Mouse (Mus musculus) layer of hippocampus, adult 11-12 months (tissue): ENCODE measurements at regions not wholly inside any gene's neighbourhood (a gene's known extent, or its start where the extent isn't known, plus 50 kb on each side); places are given as distances from the start of the nearest gene placed in this dataset.

ENCODE experiments used
- DNase-seq: peaks from one replicate; pipeline ENCODE4 v3.0.0; 2022; ENCODE audit warnings: low spot score

DNA sequence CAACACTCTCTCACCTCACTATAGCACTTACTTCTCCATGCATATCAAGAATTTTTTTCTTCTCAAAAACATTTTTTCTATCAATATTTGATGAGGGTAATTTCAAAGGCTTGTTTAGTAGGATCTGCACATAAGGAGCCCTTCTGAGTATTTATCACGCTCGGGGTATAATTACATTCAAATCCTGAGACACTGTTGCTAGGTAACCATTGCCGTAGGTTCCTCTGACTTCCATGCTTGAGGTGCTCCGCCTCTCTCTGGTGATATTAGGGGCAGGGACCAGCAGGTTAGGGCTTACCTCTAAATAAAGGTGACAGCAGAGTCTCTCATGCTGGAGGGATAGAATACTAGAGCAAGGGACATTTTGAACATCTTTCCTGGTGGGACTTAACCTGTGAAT is 54.4 kb upstream of the 9630041A04Rik start:
- peak; percentile 11 for DNase-seq

DNA sequence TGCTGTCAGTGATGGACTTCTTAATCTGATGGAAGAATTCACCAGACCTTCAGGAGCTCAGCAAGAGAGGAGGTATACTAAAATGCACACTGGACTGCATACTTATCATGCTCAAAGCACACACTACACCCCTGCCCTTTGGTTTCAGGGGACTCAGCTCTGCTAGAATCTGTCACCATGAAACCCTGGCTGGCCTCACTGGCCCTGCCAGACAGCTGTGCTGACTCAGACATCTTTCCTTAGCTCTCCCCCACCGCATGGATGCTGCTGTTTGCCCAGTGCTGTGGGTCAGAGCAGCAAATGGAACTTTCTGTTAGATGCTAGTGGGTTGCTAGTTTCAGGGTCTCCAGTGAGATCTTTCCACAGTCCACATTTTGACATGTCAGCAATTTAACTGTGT is 64.9 kb upstream of the 9630041A04Rik start:
- DNase-seq = no peak

DNA sequence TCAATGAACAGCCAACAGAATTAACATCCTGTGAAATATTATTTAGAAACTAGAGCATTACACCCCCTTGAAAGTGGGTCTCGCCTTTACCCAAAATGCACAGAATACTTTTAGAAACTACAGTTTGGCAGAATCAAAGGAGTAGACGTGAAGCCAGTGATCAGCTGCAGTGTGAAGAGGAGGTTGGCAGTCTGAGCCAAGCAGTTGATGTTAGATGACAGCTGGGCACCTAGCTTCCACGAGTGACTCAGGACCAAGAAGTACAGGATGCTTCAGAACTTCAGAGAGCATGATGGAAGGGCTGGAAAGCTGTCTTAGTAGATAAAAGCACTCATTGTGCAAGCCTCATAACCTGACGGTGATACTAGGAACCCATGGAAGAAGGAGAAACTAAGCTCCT is 65.6 kb upstream of the 9630041A04Rik start:
- DNase-seq = no peak

DNA sequence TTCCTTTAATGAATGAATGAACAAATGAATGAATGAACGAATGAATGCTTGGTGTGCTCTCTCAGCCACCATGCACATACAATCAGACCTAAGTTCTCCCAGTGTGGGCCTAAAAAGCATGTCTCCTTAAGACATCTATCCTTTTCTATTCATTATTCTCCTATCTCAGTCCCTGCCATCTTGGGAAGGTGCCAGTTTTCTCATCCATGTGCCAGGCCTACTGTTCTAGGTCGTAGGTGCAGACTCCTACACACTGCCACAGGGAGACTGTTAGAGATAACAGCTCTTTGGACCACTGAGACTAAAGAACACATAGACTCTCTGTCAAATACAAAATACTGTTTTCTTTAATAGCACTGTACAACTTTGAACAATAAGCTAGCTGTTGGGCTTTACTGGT is 66.2 kb upstream of the 9630041A04Rik start:
- DNase-seq = peak; percentile 8

DNA sequence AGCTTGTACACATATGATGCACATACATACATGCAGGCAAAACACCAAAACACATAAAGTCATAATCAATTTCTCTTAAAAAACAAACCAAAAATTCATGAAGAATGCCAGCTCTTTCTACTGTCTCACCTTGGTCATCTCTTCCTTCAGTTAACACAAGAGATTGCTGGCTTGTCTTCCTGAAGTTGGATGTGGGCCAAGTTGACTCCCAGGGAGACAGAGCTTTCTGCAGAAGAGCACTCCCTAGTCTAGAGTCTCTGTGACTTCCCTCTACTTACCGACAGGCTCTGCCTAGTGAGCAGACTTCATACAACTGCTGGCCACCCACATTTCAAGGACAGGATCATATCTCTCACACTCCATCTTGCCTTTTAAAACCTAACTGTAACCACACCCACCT is 70.7 kb upstream of the 9630041A04Rik start:
- no peak for DNase-seq

DNA sequence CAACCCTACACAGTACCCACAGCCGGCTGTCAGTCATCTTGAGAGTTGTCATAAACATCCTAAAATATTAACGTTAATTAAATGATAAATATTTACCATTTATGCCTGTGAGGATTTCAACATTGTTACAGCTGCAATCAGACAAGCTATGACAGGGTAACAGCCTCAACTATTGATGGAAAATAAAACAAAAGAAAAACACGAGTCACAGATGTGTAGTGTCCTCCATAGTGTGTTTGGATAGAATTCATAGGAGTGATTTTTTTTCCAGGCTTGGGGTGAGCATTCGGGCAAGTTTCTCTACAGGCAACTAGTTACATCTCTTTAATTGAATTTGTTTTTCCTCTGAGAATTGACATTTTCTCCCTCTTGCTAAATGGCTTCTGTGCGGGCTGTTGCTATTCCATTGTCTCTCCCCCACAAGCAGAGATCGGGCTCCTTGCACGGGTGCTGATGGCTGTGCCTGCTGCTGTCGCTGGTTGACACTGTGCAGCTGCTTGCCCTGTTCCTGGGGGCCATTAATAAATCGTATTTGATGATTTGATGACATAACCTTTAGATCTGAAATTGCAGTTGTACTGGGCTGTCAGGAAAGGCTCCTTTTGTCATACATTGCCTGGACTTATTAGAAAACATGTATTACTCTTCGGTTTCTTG is 120.6 kb upstream of the 9630041A04Rik start:
- no peak for DNase-seq

DNA sequence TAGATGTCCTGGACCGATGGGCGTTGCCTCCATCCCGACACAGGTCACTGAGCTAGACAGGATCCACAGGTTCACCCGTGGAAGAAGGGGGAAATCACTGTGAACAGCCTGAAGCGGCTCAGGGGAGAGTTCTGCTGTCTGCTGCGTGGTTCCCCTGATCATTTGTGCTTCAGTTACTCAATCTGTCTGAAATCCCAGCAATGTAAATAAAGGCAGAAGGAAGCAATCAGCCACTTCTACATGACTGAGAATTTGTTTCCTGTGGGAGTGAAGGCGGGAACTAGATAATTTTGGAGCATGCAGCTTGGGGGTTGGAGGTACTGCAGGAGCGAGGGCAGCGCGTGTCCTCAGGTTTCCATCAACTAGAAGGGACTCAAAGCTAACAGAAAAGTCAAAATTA is 122.3 kb upstream of the 9630041A04Rik start:
- DNase-seq = no peak

DNA sequence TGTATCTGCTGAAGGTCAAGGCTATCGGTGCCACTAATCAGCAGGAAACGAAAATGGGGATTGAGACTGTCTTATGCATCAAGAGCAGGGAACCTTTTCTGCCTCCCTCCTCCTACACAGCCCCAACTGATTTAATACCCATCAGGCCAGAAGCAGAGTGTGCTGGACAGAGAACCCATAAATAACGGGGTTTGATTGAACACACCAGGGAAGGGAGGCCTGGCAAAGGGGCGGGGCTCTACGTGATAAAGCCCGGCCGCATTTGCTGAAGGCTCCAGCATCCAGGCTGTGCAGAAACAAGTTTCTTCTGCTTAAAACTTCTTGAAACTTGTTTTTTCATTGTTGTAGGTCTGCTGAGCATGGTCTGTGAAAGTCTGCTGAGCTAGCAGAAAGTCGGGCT is 127.4 kb upstream of the 9630041A04Rik start:
- no peak for DNase-seq

DNA sequence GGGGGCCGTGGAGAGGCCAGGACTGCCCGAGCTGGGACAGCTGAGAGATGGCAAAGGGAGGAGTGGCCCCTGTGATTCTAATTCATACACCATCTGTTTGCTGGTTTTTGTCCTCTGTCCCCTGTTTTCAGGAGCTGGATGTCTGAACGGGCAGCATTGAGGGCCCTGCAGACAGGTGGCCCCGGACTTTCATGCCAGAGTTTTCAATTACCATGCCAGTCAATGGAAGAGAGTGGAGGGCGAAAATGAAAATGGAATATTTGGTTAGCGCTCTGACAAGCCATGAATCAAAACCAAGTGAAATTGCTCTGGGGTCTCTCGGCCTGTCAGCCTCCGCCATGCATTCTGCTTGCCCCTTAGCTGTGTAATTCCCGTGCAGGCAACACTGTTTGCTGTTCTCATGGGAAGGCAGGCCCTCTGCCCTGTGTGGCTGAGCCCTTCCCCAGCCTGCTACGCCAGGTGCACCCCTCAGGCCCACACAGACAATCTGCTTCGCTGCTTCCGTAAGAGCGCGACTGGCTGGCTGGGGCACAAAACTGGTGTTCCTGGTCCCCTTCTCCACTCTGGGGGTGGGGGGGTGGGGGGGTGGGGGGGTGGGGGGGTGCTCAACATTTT is 127.9 kb upstream of the 9630041A04Rik start:
- no peak for DNase-seq

DNA sequence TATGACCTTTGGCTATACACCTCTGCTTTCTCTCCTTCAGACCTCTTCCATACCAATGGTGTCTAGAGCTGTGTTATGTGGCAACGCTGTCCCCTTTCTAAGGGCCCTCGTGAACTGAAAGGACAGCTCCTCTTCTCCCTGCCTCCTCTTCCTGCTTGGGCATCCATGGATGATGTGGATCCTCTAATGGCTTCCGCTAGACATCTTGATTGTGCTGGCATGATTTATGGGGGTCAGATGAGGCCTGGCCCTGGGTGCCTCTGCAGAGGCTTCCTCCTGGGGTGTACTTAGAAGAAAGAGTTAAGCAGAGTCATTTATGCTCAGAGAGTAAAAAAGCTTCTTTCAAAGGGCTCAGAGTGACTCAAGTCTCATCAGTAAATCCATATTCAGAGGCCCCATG is 131.5 kb upstream of the 9630041A04Rik start:
- no peak for DNase-seq

DNA sequence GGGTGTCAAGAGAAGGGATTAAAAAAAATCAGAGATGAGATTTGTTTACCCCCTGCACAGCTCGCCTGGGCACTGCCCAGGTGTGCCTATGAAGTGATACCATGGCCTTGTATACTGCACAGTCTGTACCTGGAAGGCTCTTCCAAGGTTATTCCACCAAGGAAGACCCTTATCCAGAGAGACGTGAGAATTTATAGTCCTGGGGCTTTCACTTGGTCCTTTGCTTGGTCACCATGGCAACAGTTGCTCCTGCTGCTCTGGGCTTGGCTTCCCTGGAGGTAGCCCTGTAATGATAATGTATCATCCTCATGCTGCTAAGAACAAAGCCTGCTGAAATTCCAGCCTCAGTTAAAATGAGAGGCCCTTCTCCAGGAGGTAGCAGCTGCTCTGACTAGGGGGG is 143.7 kb upstream of the 9630041A04Rik start:
- DNase-seq = no peak

DNA sequence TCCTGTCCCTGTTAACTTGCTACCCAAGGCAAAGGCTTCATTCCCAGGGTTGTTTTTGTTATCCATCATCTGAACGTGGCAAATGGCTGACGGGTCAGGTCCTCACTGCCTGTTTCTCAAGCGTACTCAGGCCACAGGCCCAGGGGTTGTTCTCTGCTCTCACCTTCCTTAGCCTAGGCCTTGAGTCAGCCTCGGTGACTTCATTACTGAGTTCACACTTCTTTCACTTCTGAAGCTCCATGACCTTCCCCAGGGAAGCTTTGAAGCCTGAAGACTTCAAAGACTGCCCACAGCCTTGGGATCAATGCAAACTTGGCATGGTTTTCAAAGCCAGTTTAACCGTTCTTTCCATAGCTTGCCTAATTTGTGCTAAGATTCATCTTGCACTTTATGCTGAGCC is 145.3 kb upstream of the 9630041A04Rik start:
- DNase-seq = no peak

DNA sequence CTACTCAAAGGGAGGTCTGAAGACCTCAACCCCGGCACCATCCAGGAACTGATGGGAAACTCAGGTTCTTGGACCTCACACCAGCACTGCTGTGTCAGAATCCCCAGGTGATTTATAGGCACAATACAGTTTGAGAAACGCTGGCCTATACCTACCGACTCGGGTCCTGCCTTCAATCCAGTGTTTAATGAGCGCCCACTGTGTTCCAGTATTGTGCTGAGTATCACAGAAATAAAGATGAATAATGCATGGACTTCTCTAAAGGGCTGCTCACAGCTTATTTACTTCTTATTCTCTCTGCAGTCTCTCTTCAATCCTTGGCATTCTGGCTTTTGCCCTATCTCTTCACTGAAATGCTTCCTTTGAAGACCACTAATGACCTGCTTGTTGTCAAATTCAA is 146.8 kb upstream of the 9630041A04Rik start:
- no peak for DNase-seq

DNA sequence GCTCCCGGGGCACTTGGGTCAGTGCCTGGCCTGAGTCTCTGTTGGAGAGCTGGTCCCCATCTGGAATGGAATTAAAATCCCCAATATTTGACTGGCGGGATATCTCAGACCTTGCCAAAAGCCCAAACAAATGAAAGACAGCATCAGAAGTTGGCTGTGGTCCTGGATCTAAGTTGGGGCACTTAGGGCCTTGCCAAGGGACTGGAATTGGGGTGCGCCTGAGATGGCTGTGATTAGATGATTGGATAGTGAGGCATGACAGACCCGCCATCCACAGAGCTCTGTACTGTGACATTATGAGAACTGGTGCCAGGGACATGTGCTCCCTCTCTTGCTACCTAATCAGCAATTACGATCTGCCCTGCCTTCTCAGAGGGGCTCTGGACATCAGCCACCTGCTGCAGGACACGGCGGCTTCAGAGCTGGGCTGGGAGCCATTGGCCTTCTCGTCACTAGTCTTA is 151.0 kb upstream of the 9630041A04Rik start:
- no peak for DNase-seq

DNA sequence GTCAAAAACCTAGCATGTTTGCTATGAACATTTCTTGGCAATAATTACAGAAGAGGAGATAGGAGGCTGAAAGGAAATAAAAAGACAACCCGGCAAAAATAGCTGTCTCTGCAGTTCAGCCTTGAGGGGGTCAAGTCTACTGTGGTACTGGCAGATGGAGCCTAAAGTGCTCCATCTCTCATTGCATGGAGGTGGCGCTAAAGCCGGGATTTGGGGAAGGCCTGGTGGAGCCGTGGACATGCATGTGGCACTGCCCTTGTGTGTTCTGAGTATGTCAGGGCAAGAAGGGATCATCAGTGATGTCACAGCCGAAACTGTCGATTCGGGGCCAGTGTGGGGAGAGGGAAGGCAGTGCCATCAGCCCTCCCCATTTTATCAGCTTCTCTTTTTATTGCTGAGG is 161.3 kb upstream of the 9630041A04Rik start:
- DNase-seq = no peak

DNA sequence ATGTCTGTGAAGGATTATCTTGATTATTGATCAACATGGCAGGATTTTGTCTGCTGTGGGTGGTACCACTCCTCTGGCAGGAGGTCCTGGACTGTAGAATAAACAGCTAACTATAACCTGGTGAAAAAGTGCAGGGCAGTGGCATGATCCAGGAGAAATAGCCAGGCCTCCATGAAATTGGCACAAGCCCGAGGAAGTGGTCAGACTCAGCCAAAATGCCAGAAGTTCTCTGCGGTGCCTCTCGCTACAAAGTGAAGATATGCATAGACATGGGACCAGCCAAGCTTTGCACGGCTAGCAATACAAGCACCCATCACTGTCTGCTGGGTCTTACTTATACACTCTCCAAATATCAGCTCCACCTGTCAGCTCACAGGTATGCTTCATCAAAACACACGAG is 167.6 kb upstream of the 9630041A04Rik start:
- no peak for DNase-seq

DNA sequence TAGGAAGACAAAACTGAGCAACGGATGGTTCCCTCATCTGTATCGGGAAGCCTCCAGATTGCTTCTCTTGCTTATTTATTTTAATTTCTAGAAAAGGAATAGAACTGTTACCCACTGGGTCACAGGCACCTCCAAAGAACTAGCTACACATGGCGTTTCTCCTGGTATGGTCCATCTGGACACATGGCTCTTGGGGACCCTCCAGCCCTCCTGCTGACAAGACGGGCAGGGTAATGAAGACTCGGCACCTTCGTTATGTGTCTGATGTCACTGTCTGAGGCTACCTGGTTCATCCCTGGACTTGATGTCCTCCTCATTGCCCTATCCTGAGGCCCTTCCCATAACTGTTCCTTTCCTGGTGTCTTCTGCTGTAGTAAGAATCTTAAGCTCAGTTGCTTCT is 170.3 kb upstream of the 9630041A04Rik start:
- DNase-seq = no peak

DNA sequence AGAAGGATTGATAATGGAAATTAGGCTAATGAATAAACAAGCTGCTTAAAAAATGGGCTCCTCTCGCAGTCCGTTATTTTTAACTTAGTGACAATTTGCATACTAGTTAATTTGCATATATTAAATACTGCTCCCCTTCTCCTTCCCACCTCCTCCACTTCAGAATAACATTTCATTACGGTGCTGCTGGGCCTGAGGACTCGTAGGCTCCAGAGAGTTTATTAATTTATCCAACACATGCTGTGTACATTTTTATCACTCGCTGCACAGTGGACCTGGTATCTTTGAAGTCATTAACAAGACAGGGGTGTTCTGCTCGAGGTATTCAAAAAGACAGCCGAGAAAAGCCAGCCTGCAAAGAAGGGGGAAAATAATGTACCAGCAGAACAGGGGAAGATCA is 170.7 kb upstream of the 9630041A04Rik start:
- DNase-seq = no peak

DNA sequence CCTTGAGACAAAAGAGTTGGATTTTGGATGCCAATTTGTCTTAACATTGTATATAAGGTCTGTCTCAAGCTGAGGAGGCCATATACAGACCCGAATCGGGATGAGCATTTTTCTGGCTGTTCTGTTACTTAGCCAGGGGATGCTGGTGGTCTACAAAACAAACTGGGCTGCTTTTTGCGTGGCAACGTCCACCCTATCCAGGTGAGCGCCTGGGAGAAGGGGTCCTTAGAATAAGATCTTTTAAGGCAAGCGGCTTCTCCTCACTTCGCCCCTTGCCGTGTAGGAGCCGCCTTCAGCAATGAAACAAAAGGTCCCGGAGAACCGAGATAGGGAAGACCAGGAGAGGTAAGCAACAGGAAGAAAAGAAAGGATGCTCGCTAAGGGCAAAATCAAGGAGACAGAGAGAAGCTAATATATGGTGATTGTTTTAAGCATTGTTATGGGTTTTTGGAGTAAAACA is 171.2 kb upstream of the 9630041A04Rik start:
- no peak for DNase-seq

DNA sequence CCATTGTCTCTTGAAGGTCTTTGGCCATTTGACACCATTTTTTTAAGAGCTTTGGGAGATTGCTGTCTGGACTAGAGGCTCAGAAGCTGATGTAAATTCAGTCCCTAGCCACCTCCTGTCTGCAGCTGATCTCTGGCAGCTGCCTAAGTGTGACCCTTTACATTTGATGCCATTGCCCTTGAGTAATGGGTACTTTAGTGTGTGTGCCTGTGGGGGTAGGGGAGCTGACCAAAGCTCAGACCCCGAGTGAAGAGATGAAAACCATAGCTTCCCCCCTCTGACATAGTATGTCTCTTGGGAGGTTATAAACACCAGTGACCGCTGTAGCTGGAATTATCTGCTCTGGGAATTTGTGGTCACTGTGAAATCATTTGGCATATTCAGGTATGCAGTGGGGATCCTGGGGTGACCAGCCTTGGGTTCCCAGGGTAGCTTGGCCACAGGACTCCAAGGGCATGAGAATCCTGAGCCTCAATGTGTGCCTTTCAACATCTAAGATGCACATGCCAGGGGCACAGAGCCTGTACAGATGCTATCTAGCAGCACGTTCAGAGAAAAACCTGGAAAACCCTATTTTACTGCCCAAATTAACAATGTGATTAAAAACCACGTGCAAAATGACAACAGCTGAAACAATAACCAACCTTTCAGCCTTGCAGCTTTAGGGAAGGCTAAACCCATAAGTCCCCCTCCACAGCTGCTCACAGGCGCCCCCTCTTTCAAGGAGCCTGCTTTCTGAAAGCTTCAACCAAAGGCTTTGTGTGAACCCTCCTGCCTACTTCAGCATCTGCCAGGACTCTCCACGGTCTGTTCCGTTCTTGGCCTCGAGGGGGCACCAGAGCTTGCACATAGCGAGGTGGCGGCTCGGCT is 171.9 kb upstream of the 9630041A04Rik start:
- DNase-seq = peak; percentile 92

DNA sequence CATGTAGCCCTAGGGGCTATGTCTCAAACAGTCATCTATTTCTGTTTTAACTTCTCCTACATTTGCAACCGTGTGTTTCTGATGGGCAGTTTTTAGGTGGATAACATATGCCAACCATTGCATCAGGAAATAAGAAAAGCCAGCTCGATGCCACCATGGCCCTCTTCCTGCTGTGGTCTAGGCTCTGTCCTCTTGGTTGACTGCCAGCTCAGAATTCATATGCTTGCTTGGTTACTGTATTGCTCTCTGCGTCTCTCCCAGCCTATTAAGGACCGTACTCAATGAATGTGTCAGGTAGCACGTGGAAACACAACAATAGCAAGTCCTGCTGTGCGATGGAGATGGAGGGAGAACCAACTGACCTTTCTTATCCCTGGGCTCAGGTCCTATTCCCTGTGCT is 174.4 kb upstream of the 9630041A04Rik start:
- no peak for DNase-seq

DNA sequence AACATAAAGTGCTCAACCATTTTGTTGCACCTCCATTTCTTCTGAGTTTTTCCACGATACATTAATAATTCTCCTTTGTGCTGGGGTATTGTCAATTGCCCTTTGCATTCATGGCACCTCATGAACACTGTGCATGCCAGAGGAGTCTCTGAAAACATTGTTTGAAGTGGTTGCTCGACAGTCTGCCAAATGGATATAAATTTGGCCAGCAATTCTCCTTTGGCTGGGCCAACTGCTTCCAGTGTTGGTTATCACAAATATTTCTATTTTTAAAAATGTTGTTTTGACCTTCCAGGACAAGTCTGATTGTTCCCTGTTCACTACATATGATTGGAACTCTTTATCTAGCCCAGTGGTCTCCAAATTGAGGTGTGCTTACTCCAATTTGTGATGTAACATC is 184.1 kb upstream of the 9630041A04Rik start:
- no peak for DNase-seq

DNA sequence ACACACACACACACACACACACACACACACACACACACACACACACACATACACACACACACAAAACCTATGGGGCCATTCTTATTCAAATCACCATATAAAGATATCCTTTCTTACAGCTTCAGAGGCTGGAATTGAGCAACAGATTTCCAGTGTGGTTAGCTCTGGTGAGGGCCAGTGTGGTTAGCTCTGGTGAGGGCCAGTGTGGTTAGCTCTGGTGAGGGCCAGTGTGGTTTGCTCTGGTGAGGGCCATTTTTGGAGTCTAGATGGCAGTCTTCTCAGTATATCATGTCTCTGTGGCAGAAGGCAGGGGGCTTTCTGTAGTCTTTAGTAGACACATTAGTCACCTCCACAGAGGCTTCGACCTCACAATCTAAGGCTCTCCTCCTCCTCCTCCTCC is 191.5 kb upstream of the 9630041A04Rik start:
- no peak for DNase-seq
